Mouse (Mus musculus): Measurements from ENCODE around the gene Nefh. TPM values are rescaled to one million over a fixed set of nuclear protein-coding genes. Genes with fewer than 3 reads are reported as not detected.
A peak's percentile ranks its signal among the peaks of the same experiment; 100 is the strongest.

Gene Nefh
- polyA plus RNA-seq, 1 experiment from 2014 or later: 0.75 TPM

DNA sequence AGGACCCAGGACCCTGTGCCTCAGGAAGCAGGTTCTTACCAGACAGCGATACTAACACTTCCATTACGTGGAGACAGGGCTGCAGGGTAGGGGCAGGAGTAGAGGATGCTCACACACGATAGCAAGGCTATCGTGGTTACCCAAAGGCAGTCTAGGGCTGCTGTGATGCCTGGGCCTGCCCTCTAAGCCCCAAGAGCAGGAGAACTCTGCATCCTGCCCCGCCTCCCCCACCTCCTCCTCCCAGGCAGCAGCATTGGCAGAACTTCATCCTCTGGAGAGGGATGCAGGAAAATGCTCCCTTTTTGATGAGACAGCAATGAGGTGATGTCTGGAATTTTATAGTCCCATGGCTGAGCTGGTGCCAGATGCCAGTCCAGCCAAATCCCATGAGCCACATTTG is 19.0 kb upstream of the Nefh start:
- Histone ChIP-seq H3K27ac (ENCODE audit: low read depth, low read length) (no peak overlapping the region), H3K9me3 (replicated peaks; ENCODE audit: control insufficient read depth, low read length) (no peaks in the 10 kb centered on the region), H3K4me3 (ENCODE audit: low read depth, low read length) (no peak overlapping the region), H3K27me3 (replicated peaks; ENCODE audit: control insufficient read depth, insufficient read depth, low read length) (no peaks in the 10 kb centered on the region), H3K4me2 (ENCODE audit: low read length) (no peak overlapping the region), H3K36me3 (ENCODE audit: control insufficient read depth, insufficient read depth, low read length) (no peaks in the 10 kb centered on the region), H3K4me1 (ENCODE audit: control insufficient read depth, insufficient read depth, low read length) (no peaks in the 10 kb centered on the region), H3K9ac (ENCODE audit: low read length) (no peak overlapping the region)
- no peak for DNase-seq (ENCODE audit: low spot score)
- ATAC-seq: no peak
- WGBS: 67% methylated on average over 5 of the region's 5 CpGs

DNA sequence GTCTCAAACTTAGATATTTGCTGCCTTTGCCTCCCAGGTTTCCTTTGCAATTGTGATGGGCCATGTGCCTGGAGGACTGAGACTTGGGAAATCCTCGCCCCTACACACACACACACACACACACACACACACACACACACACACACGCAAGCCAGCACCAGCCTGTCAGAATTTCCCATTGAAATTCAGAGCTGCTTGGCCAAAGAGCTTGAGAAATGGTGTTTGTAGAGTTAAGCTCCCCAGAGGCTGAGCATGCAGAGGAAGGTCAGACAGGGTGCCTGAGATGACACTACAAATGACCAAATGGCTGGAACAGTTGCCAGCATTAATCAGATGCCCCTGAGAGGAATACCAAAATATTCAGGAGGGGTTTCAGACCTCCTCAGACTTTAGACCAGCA is 18.5 kb upstream of the Nefh start:
- 61% methylated on average over 2 of the region's 2 CpGs for WGBS
- Histone ChIP-seq H3K9me3 (replicated peaks; ENCODE audit: control insufficient read depth, low read length) (no peaks in the 10 kb centered on the region), H3K9ac (ENCODE audit: low read length) (no peak overlapping the region), H3K4me3 (ENCODE audit: low read depth, low read length) (no peak overlapping the region), H3K36me3 (ENCODE audit: control insufficient read depth, insufficient read depth, low read length) (no peaks in the 10 kb centered on the region), H3K27me3 (replicated peaks; ENCODE audit: control insufficient read depth, insufficient read depth, low read length) (no peaks in the 10 kb centered on the region), H3K4me1 (ENCODE audit: control insufficient read depth, insufficient read depth, low read length) (no peaks in the 10 kb centered on the region), H3K27ac (ENCODE audit: low read depth, low read length) (no peak overlapping the region), H3K4me2 (ENCODE audit: low read length) (no peak overlapping the region)
- no peak for ATAC-seq
- DNase-seq (ENCODE audit: low spot score): no peak

DNA sequence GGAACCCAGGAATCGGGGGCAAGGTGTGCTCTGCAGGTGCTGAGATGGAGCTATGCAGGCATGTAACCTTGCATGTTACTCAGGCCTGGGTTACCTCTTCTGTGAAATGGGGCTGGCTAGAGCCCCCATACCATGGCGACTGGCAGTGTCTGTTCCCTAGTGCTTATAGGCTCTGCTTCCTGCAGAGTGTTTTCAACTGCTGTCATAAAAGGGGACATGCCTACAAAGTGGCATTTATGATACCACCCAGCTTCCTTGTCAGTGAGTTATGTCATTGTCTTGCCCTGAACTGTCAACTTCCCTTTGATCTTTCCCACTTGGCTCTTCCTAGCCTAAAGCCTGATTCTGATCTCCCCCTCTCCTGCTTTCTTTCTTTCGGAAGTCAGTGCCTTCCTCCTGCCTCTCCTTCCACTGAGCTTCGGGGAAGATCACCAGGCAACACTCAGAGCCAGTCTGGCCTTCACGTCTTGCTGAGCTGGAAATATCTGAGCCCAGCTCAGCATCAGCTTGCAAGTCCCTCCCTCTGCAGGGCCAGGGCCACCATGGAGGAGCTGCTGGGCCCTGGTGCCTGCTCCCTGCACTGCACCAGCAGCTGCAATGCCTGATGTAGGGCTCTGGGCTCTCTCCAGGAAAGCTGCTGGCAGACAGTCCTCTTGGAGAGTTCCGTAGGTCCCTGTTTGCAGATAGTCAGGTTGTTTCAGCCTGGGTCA is 15.4 kb upstream of the Nefh start:
- H3K27me3 ChIP-seq (replicated peaks; ENCODE audit: control insufficient read depth, insufficient read depth, low read length): no peaks in the 10 kb centered on the region
- H3K4me2 ChIP-seq (ENCODE audit: low read length): no peak overlapping the region
- DNase-seq (ENCODE audit: low spot score) (no peak), ATAC-seq (no peak)
- no peaks in the 10 kb centered on the region for H3K9me3 ChIP-seq (replicated peaks; ENCODE audit: control insufficient read depth, low read length)
- no peaks in the 10 kb centered on the region for H3K4me1 ChIP-seq (ENCODE audit: control insufficient read depth, insufficient read depth, low read length)
- H3K27ac ChIP-seq (ENCODE audit: low read depth, low read length): no peak overlapping the region
- H3K36me3 ChIP-seq (ENCODE audit: control insufficient read depth, insufficient read depth, low read length): no peaks in the 10 kb centered on the region
- 64% methylated on average over 6 of the region's 6 CpGs for WGBS
- H3K9ac ChIP-seq (ENCODE audit: low read length): no peak overlapping the region
- no peak overlapping the region for H3K4me3 ChIP-seq (ENCODE audit: low read depth, low read length)

DNA sequence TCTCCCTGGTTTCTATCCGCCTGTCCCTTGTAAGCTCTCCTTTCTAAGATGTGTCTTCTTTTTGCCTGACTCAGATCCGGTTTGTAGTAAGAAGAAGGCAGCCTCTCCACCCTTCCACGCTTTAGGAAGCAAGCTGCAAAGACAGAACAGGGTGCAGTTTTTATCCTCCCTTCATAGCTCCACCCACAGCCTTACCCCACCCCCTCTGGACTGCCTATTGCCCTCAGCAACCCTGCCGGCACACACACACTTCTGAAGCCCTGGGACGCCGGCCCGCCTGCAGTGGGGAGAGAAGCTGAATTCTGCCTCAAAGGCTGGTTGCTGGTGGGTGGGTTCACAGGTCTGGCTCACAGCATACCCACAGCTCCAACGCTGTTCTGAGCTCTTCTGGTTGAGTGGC is 6.1 kb upstream of the Nefh start:
- Histone ChIP-seq H3K9ac (ENCODE audit: low read length) (no peak overlapping the region), H3K4me1 (ENCODE audit: control insufficient read depth, insufficient read depth, low read length) (peaks cover 4% of the 10 kb centered on the region; the same call in 1 of the 2 replicates), H3K9me3 (replicated peaks; ENCODE audit: control insufficient read depth, low read length) (no peaks in the 10 kb centered on the region), H3K27ac (ENCODE audit: low read depth, low read length) (no peak overlapping the region), H3K36me3 (ENCODE audit: control insufficient read depth, insufficient read depth, low read length) (no peaks in the 10 kb centered on the region), H3K4me3 (ENCODE audit: low read depth, low read length) (no peak overlapping the region), H3K27me3 (replicated peaks; ENCODE audit: control insufficient read depth, insufficient read depth, low read length) (peaks cover 31% of the 10 kb centered on the region), H3K4me2 (ENCODE audit: low read length) (no peak overlapping the region)
- under 1% methylated on average over 8 of the region's 8 CpGs for WGBS
- ATAC-seq (no peak), DNase-seq (ENCODE audit: low spot score) (no peak)

DNA sequence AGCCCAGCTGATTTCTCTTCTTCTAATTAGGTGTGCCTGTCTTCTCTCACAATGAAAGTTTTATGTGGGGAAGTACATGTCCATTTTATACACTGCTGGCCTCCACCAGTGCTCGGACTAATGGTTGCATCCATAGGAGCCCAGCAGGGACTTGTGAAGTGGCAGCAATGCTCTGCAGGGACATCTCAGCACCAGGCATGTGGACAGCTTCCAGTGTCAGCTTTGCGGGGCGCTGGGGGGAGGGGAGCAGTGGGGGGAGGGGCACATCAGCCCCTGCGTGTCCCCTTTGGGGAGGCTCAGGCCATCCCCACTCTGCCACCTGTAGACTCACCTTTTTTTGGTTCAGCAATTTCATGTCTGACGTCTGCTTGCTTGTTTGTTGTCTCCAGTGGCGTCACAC is 5.5 kb upstream of the Nefh start:
- H3K4me3 ChIP-seq (ENCODE audit: low read depth, low read length): no peak overlapping the region
- H3K9ac ChIP-seq (ENCODE audit: low read length): no peak overlapping the region
- no peaks in the 10 kb centered on the region for H3K36me3 ChIP-seq (ENCODE audit: control insufficient read depth, insufficient read depth, low read length)
- H3K4me1 ChIP-seq (ENCODE audit: control insufficient read depth, insufficient read depth, low read length): peaks cover 4% of the 10 kb centered on the region; the same call in 1 of the 2 replicates
- ATAC-seq: no peak
- H3K9me3 ChIP-seq (replicated peaks; ENCODE audit: control insufficient read depth, low read length): no peaks in the 10 kb centered on the region
- 5% methylated on average over 5 of the region's 6 CpGs for WGBS
- H3K27me3 ChIP-seq (replicated peaks; ENCODE audit: control insufficient read depth, insufficient read depth, low read length): peaks cover 37% of the 10 kb centered on the region
- no peak for DNase-seq (ENCODE audit: low spot score)
- no peak overlapping the region for H3K27ac ChIP-seq (ENCODE audit: low read depth, low read length)
- no peak overlapping the region for H3K4me2 ChIP-seq (ENCODE audit: low read length)

DNA sequence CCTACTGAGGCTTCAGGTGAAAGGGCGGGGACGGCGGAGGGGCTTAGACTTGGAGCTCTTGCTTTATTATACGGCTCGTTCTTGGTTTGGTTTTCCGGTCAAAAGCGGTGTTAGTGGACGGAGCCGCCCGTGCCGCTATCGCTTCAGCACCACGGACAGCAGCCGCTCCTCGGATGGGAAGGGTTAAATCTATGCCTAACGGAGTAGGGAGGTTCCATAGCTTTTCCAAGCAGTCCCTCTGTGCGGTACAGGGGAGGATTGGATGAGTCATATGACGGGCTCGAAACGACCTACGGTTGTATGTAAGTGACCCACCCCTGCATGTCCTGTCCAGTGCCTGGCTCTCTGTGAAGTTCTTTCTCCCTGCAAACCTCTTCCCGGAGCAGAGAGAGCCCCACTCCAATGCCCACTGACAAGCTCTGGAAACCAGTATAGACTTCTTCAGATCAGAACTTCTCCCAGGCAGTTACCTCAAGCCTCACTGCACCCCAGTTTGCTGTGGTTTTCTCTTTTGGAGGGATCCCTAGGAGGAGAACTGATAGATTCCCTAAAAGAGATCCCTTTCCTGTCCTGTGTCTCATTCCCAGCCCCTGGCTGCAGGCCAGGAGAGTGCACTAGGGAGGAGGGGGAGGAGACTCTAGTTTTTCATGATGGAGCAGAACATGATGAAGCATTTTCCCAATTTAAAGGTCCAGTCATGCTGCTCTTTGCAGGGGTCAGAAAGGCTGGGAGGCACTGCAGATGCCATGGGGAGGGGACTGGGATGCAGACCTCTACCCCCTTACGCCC is 1.6 kb upstream of the Nefh start:
- 6% methylated on average over 23 of the region's 23 CpGs for WGBS
- no peak for ATAC-seq
- no peaks in the 10 kb centered on the region for H3K9me3 ChIP-seq (replicated peaks; ENCODE audit: control insufficient read depth, low read length)
- no peaks in the 10 kb centered on the region for H3K36me3 ChIP-seq (ENCODE audit: control insufficient read depth, insufficient read depth, low read length)
- peak; percentile 49 for DNase-seq (ENCODE audit: low spot score)
- no peak overlapping the region for H3K27ac ChIP-seq (ENCODE audit: low read depth, low read length)
- peaks cover 73% of the 10 kb centered on the region for H3K27me3 ChIP-seq (replicated peaks; ENCODE audit: control insufficient read depth, insufficient read depth, low read length)
- H3K4me3 ChIP-seq (ENCODE audit: low read depth, low read length): peak overlapping the region; percentile 62
- peaks cover 4% of the 10 kb centered on the region; the same call in 1 of the 2 replicates for H3K4me1 ChIP-seq (ENCODE audit: control insufficient read depth, insufficient read depth, low read length)
- no peak overlapping the region for H3K9ac ChIP-seq (ENCODE audit: low read length)
- peak overlapping the region; percentile 79 for H3K4me2 ChIP-seq (ENCODE audit: low read length)

DNA sequence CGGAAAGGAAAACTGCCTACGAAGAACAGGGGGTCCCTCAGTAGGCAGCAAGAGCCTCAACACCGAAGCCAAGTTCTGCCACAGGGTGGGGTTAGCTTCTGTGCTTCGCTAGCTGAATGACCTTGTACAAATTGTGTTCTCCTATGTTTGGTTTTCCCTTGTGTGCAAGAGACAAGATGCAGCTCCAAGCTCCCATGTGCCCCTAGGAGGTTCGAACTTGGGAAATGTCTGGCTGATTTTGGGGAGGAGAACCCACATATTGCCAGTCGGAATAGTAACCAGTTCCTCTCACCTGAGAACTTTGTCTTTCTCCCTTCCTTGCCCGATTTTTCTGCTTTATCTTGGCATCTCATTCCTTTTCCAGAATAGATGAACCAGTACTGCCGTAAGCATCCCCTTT is 928 bp upstream of the Nefh start:
- Histone ChIP-seq H3K27ac (ENCODE audit: low read depth, low read length) (no peak overlapping the region), H3K36me3 (ENCODE audit: control insufficient read depth, insufficient read depth, low read length) (no peaks in the 10 kb centered on the region), H3K4me3 (ENCODE audit: low read depth, low read length) (peak overlapping the region; percentile 62), H3K9ac (ENCODE audit: low read length) (no peak overlapping the region), H3K4me1 (ENCODE audit: control insufficient read depth, insufficient read depth, low read length) (peaks cover under 1% of the 10 kb centered on the region; the same call in 1 of the 2 replicates), H3K27me3 (replicated peaks; ENCODE audit: control insufficient read depth, insufficient read depth, low read length) (peaks cover 73% of the 10 kb centered on the region), H3K4me2 (ENCODE audit: low read length) (peak overlapping the region; percentile 79), H3K9me3 (replicated peaks; ENCODE audit: control insufficient read depth, low read length) (no peaks in the 10 kb centered on the region)
- no peak for DNase-seq (ENCODE audit: low spot score)
- ATAC-seq: no peak
- 35% methylated on average over 8 of the region's 8 CpGs for WGBS

DNA sequence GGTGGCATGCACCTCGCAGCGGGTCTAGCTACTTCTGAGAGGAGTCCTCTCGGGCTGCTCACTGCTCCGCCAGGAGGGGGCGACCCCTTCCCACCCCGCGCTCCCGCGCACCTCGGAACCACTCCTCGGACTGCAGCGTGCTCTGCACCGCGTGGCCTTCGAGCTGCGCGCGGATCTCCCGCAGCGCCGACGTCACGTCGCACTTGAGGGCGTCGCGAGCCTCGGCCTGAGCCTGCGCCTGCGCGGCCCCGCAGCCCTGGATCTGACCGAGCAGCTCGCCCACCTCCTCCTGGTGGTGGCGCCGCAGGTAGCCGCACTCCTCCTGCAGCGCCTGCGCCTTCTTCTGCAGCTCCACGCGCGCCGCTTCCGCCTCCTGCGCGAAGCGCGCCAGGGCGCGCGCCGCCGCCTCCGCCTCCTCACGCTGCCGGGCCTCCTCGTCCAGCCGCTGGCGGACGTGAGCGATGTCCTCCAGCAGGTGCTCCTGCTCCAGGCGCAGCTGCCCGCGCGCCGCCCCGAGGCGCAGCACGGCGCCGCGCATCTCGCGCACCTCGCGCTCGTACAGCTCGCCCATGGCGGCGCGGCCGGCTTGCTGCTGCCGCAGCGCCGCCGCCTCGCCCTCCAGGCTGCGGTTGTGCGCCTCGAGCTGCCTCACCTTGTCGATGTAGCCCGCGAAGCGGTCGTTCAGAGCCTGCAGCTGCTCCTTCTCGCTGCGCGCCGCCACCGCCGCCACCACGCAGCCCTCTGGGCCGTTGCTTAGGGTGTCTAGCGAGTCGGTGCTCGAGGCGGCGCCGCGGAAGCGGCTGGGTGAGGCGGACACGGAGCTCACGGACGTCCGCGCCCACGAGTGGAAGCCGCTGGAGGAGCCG is 684 bp downstream of the Nefh start:
- under 1% methylated on average over 107 of the region's 120 CpGs for WGBS
- peaks cover 67% of the 10 kb centered on the region for H3K27me3 ChIP-seq (replicated peaks; ENCODE audit: control insufficient read depth, insufficient read depth, low read length)
- peak; percentile 88 for ATAC-seq
- no peaks in the 10 kb centered on the region for H3K4me1 ChIP-seq (ENCODE audit: control insufficient read depth, insufficient read depth, low read length)
- H3K36me3 ChIP-seq (ENCODE audit: control insufficient read depth, insufficient read depth, low read length): no peaks in the 10 kb centered on the region
- peak overlapping the region; percentile 79 for H3K4me2 ChIP-seq (ENCODE audit: low read length)
- no peaks in the 10 kb centered on the region for H3K9me3 ChIP-seq (replicated peaks; ENCODE audit: control insufficient read depth, low read length)
- peak overlapping the region; percentile 62 for H3K4me3 ChIP-seq (ENCODE audit: low read depth, low read length)
- peak overlapping the region; percentile 80 for H3K27ac ChIP-seq (ENCODE audit: low read depth, low read length)
- DNase-seq (ENCODE audit: low spot score): peak; percentile 87
- peak overlapping the region; percentile 72 for H3K9ac ChIP-seq (ENCODE audit: low read length)

All from forebrain, embryonic 14.5 days (tissue).